Mouse (Mus musculus) lung, adult 2 months (tissue): ENCODE measurements around the gene Fkbp1a.

Source experiments
- CTCF ChIP-seq: fragments of 200-500 bp; IDR thresholded peaks from 2 replicates; pipeline ENCODE4 v1.5.1; 2011; ENCODE audit warnings: mild to moderate bottlenecking, low read length, control low read depth; ENCODE audit not compliant: insufficient read depth
- POLR2A ChIP-seq: fragments of 200-500 bp; IDR thresholded peaks from 2 replicates; pipeline ENCODE4 v1.6.1; 2011; ENCODE audit warnings: low read depth, mild to moderate bottlenecking, control low read depth, low read length, borderline replicate concordance; ENCODE audit errors: extremely low read depth

GRCm38 (mm10) chr2:151602106-151602505 is 59.8 kb downstream of the Fkbp1a start:
- TF ChIP-seq CTCF: no peak
- TF ChIP-seq POLR2A: no peak
